In genomic region chr7:63757678-63758239, GRCm38 (mm10) we compare ENCODE assay signal across 8 mouse cellular contexts.
DNase-seq lines count a peak whose midpoint lies in the region; ATAC-seq and TF ChIP-seq lines count a peak whose summit lies in the region.

No protein-coding gene starts in this region.

- H3K27ac ChIP-seq in kidney, postnatal 0 days: no peak overlapping the region
- 0 out of 2 replicates have a peak overlapping the region, but pooled peaks have one; percentile 23 for H3K27ac ChIP-seq in hindbrain, embryonic 13.5 days
- H3K27ac ChIP-seq in midbrain, postnatal 0 days (ENCODE audit: low read depth, low read length): no peak overlapping the region

- peaks cover 73% of the 10 kb centered on the region for H3K27me3 ChIP-seq in kidney, postnatal 0 days (ENCODE audit: insufficient read depth, low read length)
- peaks cover 82% of the 10 kb centered on the region for H3K27me3 ChIP-seq in hindbrain, embryonic 13.5 days
- H3K27me3 ChIP-seq in midbrain, postnatal 0 days (ENCODE audit: insufficient read depth, low read length): peaks cover 30% of the 10 kb centered on the region

- DNase-seq in kidney, postnatal 0 days (ENCODE audit: low spot score): no peak
- DNase-seq in kidney, postnatal 14 days: no peak
- DNase-seq in embryo, embryonic 11 days: peak; percentile 41
- DNase-seq in midbrain, postnatal 0 days (ENCODE audit: low spot score): no peak
- DNase-seq in gastrocnemius, postnatal 10 days: no peak
- no peak for DNase-seq in cerebellum, adult 11-12 months

- no peaks in the 10 kb centered on the region for H3K36me3 ChIP-seq in kidney, postnatal 0 days (ENCODE audit: insufficient read depth, low read length)
- H3K36me3 ChIP-seq in hindbrain, embryonic 13.5 days: no peaks in the 10 kb centered on the region
- no peaks in the 10 kb centered on the region; the same call in 1 of the 2 replicates for H3K36me3 ChIP-seq in midbrain, postnatal 0 days (ENCODE audit: insufficient read depth, low read length)

- TF ChIP-seq CTCF in kidney, postnatal 0 days (IDR thresholded peaks at IDR 0.05; ENCODE audit: low read depth): no peak
- no peak for TF ChIP-seq CTCF in midbrain, postnatal 0 days (IDR thresholded peaks at IDR 0.05)

- no peak for ATAC-seq in kidney, postnatal 0 days (replicated peaks; ENCODE audit: low FRiP score, low read depth)
- ATAC-seq in hindbrain, embryonic 13.5 days (ENCODE audit: low FRiP score): no peak
- peak; percentile 3; the same call in 1 of the 2 replicates for ATAC-seq in midbrain, postnatal 0 days (ENCODE audit: low FRiP score)
- ATAC-seq in activated CD4-positive, CD25-positive, alpha-beta regulatory T cell, adult 4 months: no peak

- H3K4me3 ChIP-seq in kidney, postnatal 0 days (replicated peaks; ENCODE audit: low read depth, low read length): peak overlapping the region; percentile 32
- H3K4me3 ChIP-seq in hindbrain, embryonic 13.5 days: peak overlapping the region; percentile 51
- peak overlapping the region; percentile 42 for H3K4me3 ChIP-seq in midbrain, postnatal 0 days (ENCODE audit: low read depth, low read length)

- peaks cover 12% of the 10 kb centered on the region; the same call in 1 of the 2 replicates for H3K4me1 ChIP-seq in kidney, postnatal 0 days (replicated peaks; ENCODE audit: insufficient read depth, low read length)
- peaks cover 48% of the 10 kb centered on the region for H3K4me1 ChIP-seq in hindbrain, embryonic 13.5 days (replicated peaks)
- H3K4me1 ChIP-seq in midbrain, postnatal 0 days (ENCODE audit: insufficient read depth, low read length): peaks cover 5% of the 10 kb centered on the region; the same call in 1 of the 2 replicates

- peak overlapping the region; percentile 64 for H3K4me2 ChIP-seq in kidney, postnatal 0 days (ENCODE audit: low read length)
- H3K4me2 ChIP-seq in hindbrain, embryonic 13.5 days: peak overlapping the region; percentile 77
- peak overlapping the region; percentile 74 for H3K4me2 ChIP-seq in midbrain, postnatal 0 days (ENCODE audit: low read depth, low read length, poor library complexity, severe bottlenecking)

- no peak overlapping the region for H3K9ac ChIP-seq in kidney, postnatal 0 days (ENCODE audit: low read depth, low read length)
- peak overlapping the region; percentile 71 for H3K9ac ChIP-seq in hindbrain, embryonic 13.5 days
- H3K9ac ChIP-seq in midbrain, postnatal 0 days (replicated peaks; ENCODE audit: low read length, poor library complexity, severe bottlenecking): peak overlapping the region; percentile 48

- WGBS in kidney, postnatal 0 days: under 1% methylated on average over 68 of the region's 85 CpGs
- WGBS in hindbrain, embryonic 13.5 days: under 1% methylated on average over 85 of the region's 85 CpGs
- WGBS in midbrain, postnatal 0 days: 1% methylated on average over 83 of the region's 85 CpGs

- H3K9me3 ChIP-seq in kidney, postnatal 0 days (replicated peaks; ENCODE audit: low read length): no peaks in the 10 kb centered on the region
- H3K9me3 ChIP-seq in hindbrain, embryonic 13.5 days: no peaks in the 10 kb centered on the region; the same call in 1 of the 2 replicates
- no peaks in the 10 kb centered on the region for H3K9me3 ChIP-seq in midbrain, postnatal 0 days (ENCODE audit: low read length)
